Mouse (Mus musculus) E14TG2a.4 (cell line): ENCODE results near the gene Hspg2.

Source experiments
- CTCF ChIP-seq: conservative IDR thresholded peaks from 2 replicates; pipeline ENCODE4 v1.5.1; 2014; ENCODE audit warnings: low read length
- NANOG ChIP-seq: IDR thresholded peaks from 2 replicates; pipeline ENCODE4 v1.6.1; 2014; ENCODE audit warnings: borderline replicate concordance, low read length, mixed read lengths

DNA sequence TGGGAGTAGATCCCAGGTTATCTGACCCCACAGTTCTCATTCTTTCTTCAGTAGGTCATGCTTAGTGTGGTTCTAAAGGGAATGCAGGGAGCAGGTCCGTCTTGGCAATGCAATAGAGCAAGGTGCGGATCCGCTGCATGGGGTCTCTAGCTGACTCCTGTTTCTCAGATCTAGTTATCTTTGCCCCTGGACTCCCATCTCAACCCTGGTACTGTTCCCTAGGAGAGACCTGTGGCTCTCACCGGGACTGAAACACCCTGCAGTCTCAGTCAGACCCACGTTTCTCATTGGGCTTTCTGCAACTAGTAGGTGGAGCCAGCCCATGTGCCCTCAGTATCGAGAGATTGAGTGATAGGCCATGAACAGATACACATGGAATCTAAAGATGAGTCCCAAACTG lies 9.0 kb downstream of the Hspg2 start:
- TF ChIP-seq CTCF: no peak
- no peak for TF ChIP-seq NANOG
